Mouse (Mus musculus): ENCODE measurements around the gene Larp1. TPM values are rescaled to one million over a fixed set of nuclear protein-coding genes. Genes with fewer than 3 reads are reported as not detected.
"Not testable (repeated sequence)": the region's sequence is repeated elsewhere in the genome, so short reads cannot be mapped to it uniquely, and the experiment has no call there.

Gene Larp1
- polyA plus RNA-seq, 3 experiments from 2014 or later = 21.0 to 29.3 (median 24.1) TPM

DNA sequence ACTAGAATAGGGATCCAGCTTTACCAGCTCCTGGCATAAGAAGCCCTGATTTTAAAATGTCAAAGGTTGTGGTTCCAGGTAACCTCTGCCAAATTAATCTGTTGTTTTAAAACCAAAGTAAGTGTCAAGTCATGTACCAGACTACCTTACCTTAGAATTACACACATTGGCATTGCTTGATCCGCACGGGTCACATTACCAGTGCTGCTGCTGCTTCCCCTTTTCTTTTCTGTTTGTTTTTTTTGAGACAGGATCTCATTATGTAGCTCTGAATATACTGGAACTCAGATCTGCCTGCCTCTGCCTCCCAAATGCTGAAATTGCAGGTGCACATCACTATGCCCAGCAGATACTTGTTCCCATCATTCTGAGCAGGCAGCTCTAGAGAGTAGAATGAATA lies 21.0 kb downstream of the Larp1 start:
- ATAC-seq = no peak

DNA sequence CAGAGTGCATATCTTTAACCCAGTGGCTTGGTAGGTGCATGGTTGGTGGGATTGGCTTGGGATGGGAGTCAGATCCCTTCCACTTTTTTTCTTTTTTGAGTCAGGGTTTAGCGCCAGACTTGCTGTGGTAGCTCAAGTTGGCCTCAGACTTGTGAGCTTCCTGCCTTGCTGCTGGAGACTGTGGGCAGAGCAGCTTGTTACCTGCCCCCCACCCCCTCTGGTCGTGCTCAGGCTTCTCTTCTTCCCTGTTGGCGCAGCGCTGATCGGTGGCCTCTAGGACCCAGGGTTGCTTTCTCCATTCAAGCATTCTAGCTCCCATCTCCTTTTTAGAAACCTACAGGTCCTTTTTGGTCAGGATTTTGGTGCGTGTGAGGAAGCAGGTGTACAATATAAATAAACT lies 22.3 kb downstream of the Larp1 start:
- peak; percentile 60 for ATAC-seq

DNA sequence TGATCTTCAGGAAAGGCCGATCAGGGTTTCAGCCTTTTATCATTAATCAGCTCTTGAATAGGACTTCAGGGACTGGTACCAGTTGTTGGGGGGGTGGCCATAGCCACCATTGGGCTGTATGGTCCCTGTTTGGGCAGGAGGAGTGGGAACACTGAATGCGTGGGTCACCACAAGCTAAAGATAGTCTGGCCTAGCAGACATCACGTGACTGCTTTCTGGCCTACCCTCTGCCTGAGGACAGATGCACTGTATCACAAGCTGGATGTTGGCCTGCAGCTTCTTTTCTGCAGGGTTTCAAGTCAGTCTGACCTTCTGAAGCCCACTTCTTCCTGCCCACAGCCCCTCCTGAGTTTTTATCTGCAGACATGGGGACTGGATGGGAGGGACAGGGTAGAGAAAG lies 24.8 kb downstream of the Larp1 start:
- no peak for ATAC-seq

DNA sequence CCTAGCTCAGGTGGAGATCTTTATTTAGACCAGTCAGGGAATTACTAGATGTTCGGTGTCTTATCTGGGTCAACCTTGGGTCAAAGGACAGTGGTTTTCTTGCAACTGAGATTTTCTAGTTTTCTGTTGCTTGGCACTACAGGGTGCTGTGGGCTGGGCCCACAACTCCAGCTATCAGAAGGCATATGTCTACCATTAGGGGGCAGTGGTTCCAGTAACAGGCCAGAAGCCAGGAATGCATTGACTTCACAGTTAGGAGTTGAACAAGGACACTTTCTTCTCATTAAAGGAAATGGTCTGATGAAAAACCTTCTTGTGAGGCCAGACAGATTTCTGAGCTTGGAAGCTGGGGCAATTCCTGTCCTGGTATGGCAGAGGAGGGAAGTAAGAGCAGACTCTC lies 30.2 kb downstream of the Larp1 start:
- no peak for ATAC-seq

DNA sequence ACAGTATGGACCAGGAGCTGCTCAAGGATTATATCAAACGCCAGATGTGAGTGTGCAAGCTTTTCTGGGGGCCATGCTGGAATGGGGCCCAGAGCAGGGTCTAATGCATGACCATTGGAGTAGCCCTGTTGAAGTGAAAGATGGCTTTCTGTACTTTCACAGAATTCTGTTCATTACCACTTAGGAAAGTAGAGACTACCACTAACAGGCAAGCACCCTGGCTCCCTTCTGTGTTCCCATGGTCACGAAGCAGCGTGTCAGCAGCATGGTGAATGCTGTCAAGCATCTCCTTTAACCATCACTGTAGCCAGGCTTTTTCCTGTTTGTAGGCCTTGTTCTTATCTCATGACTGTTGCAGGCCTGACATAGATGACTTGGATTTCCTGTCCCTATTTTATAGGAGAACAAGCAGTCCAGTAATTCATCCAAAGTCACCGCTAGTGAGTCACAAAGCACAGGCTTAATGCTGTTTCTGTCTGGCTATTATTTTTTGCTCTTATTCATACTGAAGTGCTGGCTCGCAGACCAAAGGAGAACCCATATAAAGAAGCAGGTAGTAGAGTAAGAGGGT lies 34.1 kb downstream of the Larp1 start:
- no peak for ATAC-seq

DNA sequence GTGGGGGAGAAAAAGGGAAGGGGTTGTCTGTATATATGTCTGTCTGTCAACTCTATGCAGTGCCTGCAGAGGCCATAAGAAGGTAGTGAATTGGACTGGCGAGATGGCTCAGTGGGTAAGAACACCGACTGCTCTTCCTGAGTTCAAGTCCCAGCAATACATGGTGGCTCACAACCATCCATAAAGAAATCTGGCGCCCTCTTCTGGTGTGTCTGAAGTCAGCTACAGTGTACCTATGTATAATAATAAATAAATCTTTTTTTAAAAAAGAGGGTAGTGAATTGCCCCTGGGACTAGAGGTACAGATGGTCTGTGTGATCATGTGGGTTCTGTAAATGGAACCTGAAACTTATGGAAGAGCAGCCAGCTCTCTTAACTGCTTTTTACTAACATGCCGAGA lies 37.6 kb downstream of the Larp1 start:
- no peak for ATAC-seq

DNA sequence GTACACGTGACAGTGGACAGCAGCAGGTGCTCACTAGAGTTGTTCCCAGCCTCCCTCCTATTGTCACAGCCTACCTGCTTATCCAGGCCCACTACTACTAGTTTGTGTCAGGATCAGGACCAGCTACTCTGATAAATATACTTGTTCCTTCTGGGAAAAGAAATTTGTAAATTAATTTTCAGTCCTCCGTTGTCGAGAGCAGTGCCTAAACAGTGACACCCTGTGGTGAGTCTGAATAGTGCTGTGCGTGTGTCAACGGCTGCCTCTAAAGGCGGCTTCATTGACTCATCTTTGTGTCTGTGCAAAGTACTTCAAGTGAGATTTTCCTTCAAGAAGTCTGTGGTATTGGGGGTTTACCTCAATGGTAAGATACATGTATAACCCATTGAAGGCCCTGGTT lies 48.6 kb downstream of the Larp1 start:
- ATAC-seq = peak; percentile 61

DNA sequence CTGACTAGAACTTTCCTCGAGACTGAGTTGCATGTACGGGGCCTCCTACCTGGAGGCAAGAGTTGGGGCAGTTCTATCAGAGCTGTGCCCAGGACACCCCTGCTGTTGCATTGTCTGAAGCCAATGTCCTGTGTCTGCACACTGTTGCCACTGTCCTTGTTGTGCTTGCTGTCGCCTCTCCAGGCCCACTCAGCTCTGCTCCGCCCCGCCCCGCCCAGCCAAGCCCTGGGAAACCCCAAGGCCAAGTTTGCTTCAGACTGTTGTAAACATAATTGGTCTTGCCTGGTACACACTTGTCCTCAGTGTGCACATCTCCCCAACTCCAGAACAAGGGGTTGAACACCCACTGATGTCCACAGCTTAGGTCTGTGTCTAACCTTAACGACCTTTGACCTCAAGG lies 50.9 kb downstream of the Larp1 start:
- ATAC-seq = not testable (repeated sequence)

DNA sequence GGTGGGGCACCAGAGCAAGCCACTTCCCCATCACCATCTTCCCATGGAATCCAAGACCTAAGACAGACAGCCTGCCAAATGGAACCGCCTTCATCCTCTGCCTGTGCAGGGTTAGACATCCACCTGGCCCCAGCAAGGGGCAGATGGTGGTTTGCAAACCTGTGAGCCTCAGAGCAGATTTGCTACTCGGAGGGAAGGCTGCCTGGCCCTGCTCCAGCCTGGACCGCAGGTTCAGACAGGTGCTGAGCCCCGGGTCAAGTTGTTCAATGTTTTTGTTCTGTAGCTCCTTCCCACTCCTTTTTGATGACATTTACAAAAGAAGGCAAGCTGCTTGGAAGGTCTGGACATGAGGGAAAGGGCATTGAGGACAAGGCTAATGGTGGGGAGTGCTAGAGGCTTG lies 52.4 kb downstream of the Larp1 start:
- not testable (repeated sequence) for ATAC-seq

DNA sequence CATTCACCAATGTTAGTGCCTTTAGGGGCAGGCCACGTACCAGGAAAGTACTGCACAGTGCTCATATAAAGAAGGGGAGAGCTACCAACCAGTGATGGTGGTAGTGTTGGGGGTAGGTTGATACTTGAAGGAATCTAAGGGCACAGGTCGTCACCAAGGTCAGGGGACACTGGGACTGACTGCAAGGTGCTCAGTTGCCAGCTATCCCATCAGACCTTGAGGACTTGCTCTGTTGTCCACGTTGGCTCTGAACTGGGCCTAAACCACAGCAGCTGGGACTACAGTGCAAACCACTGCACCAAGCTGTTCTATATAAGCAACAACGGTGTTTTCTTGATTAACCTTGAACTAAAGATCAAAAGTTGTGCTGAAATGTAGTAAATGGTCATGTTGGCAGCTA lies 53.7 kb downstream of the Larp1 start:
- ATAC-seq = no peak

DNA sequence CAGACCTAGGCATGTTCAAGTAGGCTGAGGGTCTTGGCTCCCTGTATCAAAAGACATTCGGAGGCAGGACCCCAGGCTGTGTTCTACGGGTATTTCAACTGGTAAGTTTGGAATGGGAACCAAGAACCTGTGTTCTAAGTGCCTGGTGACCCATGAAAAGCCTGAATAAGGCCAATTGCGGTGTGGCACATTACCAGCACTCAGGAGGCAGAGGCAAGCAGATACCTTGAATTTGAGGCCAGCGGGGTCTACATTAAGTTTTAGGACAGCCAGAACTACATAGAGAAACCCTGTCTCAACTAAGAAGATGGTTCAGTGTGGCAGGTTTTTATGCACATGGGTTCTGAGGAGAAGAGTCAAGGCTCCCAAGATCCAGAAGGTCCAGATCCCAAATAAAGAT lies 56.2 kb downstream of the Larp1 start:
- no peak for ATAC-seq

DNA sequence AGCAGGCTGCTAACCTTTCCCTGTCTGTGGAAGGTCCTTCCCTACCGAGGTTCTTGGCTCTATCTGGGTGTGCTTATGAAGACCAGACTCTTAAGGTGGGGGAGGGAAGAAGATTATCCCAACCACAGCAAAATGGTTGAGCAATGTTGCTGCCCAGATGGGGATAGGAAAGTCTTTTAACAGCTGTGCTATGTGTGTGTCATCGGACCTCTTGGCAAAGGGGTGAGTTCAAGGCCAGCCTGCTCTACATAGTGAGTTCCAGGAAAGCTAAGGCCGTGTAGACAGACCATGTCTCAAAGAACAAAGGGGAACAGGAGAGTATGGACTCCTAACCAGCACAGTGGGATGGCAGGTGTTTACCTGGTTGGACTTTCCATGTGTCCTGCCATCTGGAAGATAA lies 64.1 kb downstream of the Larp1 start:
- ATAC-seq = no peak

DNA sequence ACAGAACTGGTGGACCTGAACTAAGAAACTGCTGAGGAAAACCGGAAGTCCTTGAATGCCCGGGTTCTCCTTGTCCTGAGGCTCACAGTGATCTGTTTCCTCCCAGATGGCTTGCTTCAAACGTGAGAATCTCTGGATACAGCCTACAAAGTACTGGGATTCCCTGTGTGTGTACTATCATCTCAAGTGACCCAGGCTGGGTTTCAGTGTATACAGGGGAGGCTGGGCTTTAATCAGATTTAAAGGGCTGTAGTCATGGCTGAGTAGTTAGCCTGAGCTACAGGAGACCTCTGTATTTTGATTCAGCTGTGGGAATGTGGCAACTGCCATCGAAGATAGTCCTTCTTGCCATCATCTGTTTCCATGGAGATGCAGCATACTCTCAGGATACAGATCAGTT lies 68.4 kb downstream of the Larp1 start:
- no peak for ATAC-seq

DNA sequence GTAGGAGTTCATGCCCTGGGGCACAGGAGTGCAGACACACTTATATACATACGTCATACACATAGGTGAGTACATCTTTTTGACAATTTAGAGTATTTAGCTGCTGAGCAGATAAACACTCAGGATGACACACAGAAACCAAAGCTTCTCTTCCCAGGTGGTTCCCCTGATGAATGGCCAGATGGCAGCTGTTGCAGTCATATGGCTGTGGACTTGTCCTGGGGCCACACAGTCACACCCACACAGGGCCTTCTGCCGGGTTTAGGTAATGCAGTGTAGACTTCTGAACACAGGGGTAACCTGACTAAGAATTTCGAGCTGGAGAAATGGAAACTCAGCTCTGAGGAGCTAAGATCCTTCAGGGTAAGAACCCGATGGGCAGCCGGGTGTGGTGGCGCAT lies 72.9 kb downstream of the Larp1 start:
- no peak for ATAC-seq

DNA sequence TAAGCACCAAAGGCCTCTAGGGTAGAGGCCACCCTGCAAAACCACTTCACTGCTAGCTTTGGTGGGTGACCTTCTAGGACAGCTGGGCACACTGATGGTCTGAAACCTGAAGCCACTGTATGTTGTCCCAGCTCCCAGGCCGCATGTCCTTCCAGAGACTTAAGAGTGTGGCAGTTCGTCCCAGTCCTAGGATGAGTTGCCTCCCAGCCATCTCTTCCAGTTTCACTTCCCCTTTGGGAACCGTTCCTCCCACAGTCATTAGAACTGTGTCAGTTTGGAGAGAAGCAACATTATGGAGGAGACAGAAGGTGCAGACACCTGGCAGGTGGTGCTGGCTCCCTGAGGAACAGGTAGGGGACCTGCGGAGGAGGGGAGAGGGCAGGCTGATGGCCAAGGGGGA lies 83.7 kb downstream of the Larp1 start:
- ATAC-seq = no peak

DNA sequence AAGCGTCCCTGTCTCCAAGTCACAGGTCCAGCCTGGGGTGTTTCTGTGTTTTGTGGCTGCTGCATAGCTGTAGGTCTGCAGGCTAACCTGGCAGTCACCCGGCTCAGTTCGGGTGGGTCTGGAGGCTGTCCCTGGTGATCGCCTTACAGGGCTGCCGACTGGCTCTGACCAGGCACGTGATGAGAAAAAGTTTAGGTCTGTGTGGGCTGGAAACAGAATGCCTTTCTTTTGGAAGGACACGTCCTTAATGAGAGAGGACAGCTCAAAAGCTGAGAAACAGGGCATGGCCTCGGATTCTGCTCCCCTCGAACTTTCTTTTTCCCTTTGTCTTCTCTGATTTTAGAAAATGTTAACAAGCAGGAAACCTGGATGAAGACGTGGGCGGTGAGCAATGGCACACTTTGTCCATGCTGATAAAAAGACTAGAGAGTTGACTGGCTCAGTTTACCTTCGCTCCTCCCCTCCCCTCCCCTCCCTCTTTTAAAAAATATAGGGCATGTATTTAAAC lies 84.2 kb downstream of the Larp1 start, which contains the start of gene Gm12248:
Gm12248 (minus strand) TSS at position 114 of the 508 bp plus-strand sequence.
- ATAC-seq = no peak

DNA sequence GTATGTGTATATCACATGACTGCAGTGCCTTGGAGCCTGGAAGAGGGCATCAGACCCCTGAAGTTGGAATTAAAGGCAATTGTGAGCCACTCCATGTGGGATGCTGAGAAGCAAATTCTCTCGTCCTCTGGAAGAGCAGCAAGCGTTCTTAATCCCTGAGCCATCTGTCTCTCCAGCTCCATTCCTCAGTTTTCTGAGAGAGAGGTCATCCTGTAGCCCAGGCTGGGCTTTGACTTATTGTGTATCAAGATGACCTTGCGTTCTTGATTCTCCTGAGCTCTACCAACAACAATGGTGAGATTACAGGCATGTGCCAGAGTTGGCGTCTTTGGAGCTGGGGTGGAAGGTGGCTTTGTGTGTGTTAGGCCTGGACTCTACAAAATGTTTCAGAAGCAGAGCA lies 85.9 kb downstream of the Larp1 start:
- no peak for ATAC-seq

DNA sequence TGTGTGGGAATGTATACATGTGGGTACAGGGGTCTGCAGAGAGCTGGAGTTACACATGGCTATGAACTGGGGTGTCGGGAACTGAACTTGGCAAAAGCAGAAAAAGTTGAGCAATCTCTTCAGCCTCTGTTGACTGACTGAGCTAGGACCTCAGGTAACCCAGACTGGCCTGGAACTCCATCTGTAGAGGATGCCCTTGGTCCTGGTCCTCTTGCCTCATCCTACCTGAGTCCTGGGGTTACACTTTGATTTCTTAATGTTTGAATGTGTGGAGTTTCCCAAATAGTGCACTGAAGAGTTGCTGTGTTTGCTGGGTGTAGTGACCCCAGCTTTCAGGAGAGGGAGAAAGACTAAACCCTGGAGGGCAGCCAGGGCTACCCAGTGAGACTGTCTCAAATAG lies 86.7 kb downstream of the Larp1 start:
- no peak for ATAC-seq

DNA sequence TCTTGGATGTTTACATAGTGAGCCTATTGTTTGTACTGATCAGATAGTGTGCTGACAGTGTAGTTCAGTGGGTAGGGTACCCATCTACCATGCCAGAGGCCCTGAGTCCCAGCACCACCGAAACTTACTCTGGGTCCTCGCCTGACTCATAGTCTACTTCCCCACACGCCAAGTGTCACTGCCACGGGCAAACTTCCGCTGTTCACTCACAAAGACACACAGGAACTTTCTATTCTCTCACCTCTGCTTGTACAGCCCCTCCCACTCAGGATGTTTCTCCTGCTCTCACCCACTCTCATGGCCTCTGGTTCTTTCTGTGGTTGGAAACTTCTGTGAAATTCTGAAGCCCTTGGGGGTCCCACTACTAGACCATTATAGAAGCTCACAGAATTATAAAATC lies 87.3 kb downstream of the Larp1 start:
- ATAC-seq = peak; percentile 95

DNA sequence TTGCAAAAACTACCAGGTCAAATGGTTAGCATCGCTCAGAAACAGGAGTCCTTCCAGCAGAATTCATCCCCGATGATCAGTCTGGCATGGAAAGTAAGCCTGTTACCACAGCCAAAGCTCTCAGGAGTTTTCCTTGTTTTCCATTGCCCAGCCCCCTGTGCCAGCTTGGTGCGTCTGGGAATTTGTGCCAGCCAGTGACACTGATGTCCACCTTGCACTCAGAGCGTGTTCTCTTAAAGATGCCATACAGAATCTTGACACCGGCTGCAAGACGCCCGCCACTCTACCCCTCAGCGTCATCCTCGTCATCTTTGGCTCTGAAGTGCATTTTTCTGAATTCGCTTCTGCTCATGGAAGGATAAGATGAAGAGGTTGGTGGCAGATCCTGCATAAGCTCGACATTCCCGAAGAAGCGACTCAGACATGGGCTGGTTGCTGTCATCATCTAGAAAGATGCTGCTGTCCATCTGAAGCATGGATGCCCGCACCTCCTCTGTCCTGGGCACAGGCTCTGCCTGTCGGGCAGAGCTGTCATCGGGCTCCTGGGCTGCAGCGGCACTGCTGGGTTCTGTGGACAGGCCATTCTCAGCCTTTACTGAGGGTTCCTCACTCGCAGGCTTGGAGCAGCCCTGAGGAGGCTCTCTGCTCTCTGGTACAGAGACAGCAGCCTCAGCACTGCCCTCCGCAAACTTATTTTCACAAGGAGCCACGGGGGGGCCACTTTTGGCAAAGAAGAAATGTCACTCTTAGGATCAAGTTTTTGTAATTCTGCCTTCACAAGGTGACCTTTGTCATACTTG lies 88.2 kb downstream of the Larp1 start:
- no peak for ATAC-seq

DNA sequence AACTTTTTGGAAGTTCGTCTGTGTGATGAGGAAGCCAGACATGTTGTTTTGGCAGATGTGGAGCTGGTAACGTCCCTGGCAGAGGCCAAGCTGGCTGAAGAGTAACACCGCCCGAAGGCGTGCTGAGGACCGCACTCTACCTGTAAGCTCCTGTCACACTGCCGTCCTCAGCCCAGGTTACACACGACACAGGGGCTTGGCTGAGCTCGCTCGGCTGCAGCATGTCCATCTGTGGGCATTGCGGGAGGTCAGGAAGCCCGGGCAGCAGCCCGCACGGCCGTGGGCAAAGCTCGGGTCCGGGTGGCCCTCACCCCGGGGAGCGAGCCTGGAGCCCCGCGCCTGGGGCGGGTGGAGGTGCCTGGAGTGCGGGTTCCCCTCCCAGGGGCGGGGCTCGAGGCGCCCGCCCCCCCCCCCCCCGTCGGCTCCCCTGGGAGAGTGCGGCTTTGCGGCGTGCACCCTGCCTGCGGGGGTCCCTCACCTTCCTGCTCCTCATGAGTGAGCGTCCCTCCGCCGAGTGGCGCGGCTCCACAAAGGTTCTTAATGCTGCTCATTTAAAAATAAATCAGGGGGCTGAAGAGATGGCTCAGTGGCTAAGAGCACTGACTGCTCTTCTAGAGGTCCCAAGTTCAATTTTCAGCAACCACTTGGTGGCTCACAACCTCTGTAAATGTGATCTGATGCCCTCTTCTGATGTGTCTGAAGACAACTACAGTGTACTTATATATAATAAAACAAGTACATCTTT lies 88.9 kb downstream of the Larp1 start:
- ATAC-seq = no peak

DNA sequence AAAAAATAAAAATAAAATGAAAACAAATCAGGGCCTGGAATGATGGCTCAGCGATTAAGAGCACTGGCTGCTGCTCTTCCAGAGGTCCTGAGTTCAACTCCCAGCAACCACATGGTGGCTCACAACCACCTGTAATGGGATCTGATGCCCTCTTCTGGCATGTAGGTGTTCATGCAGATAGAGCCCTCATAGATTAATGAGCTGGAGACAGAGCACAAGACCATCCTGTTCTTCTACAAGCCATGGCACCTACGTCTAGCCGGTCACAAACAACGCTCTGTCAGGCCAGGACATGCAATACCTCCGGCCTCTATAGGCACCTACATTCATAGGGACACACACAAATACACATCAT lies 89.5 kb downstream of the Larp1 start:
- not testable (repeated sequence) for ATAC-seq

DNA sequence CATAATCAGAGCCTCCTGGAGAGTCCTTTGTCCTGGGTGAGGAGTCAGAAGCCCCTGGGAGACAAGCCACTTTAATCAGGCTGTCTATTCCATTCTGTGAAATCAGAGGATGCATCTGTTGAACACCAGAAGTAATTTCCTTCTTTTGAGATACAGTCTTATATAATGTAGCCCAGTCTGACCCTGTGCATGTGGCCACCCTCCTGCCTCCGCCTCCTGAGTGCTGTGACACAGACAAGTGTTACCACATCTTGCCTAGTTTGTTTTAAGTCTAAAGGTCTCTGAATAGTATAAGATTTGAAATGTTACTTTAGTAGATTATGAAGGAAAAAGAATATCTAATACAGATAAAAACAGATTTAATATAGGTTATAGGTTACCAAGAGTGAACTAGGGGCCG lies 91.1 kb downstream of the Larp1 start:
- ATAC-seq = no peak

Data from inflammation-experienced regulatory T-cells, adult 6 months (primary cell).